Mouse (Mus musculus) neural tube, embryonic 12.5 days (tissue): ENCODE data around the gene Prkar1b. TPM values are rescaled to one million over a fixed set of nuclear protein-coding genes. Genes with fewer than 3 reads are reported as not detected.
A peak's percentile ranks its signal among the peaks of the same experiment; 100 is the strongest.

Source experiments
- ATAC-seq: fragments of 200-750 bp; cut with Nextera tagmentation; 2 replicates; pipeline ENCODE4 v1.8.0; 2017; ENCODE audit warnings: low read depth, mild to moderate bottlenecking, moderate TSS enrichment, moderate library complexity; ENCODE audit not compliant: low FRiP score
- H3K27ac ChIP-seq: fragments of 300-500 bp; sonication (generic); 2 replicates; pipeline ENCODE4 v1.5.1; 2016
- H3K27me3 ChIP-seq: fragments of 300-500 bp; sonication (generic); replicated peaks from 2 replicates; pipeline ENCODE4 v1.6.1; 2016; ENCODE audit warnings: mild to moderate bottlenecking
- H3K36me3 ChIP-seq: fragments of 300-500 bp; sonication (generic); 2 replicates; pipeline ENCODE4 v1.6.1; 2016; ENCODE audit warnings: mild to moderate bottlenecking
- H3K4me1 ChIP-seq: fragments of 300-500 bp; sonication (generic); 2 replicates; pipeline ENCODE4 v1.6.1; 2016
- H3K4me2 ChIP-seq: fragments of 300-500 bp; sonication (generic); replicated peaks from 2 replicates; pipeline ENCODE4 v1.6.1; 2016; ENCODE audit warnings: mild to moderate bottlenecking
- H3K4me3 ChIP-seq: fragments of 300-500 bp; sonication (generic); 2 replicates; pipeline ENCODE4 v1.5.1; 2016
- H3K9ac ChIP-seq: fragments of 300-500 bp; sonication (generic); 2 replicates; pipeline ENCODE4 v1.6.1; 2016; ENCODE audit warnings: mild to moderate bottlenecking
- H3K9me3 ChIP-seq: fragments of 300-500 bp; sonication (generic); 2 replicates; pipeline ENCODE4 v1.6.1; 2016; ENCODE audit warnings: mild to moderate bottlenecking
- WGBS: fragments of 180-500 bp; shearing (Covaris S2); methylation state at CpG from one replicate; pipeline ENCODE4 v1.1.7; 2016; 5-methylcytosine and 5-hydroxymethylcytosine counted together
- polyA plus RNA-seq: library from polyadenylated mRNA; unstranded; fragments of >200 nt; fragmentation: Nextera tagmentation; extraction: Ambion mirVana; gene quantifications from 2 replicates; pipeline ENCODE4 v1.2.1, GENCODE M21; 2016

Prkar1b gene
- polyA plus RNA-seq, 1 experiment from 2014 or later: 97.4 TPM

DNA sequence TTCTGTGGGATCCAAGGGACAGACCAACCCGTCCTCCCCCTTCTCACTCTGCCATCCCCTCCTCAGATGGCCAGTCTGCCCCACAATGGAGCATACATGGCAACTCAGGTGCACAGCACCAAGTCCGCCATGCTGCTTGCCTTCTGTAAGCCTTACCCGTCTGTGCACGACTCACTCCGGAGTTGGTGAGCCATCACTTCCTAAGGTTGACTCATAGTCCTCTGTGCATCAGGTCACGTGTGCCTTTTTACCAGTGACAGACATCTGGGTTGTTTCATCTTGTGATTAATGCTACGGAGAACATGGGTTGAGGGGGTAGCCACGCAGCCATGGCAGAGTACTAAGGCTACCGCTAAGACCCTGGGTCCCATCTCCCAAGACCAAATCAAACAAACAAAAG, 9.2 kb downstream of the Prkar1b start:
- Histone ChIP-seq H3K27ac (no peak overlapping the region), H3K4me1 (no peaks in the 10 kb centered on the region), H3K4me3 (no peak overlapping the region), H3K36me3 (no peaks in the 10 kb centered on the region), H3K9me3 (no peaks in the 10 kb centered on the region), H3K4me2 (no peak overlapping the region), H3K9ac (no peak overlapping the region), H3K27me3 (no peaks in the 10 kb centered on the region)
- no peak for ATAC-seq
- 84% methylated on average over 9 of the region's 9 CpGs for WGBS

DNA sequence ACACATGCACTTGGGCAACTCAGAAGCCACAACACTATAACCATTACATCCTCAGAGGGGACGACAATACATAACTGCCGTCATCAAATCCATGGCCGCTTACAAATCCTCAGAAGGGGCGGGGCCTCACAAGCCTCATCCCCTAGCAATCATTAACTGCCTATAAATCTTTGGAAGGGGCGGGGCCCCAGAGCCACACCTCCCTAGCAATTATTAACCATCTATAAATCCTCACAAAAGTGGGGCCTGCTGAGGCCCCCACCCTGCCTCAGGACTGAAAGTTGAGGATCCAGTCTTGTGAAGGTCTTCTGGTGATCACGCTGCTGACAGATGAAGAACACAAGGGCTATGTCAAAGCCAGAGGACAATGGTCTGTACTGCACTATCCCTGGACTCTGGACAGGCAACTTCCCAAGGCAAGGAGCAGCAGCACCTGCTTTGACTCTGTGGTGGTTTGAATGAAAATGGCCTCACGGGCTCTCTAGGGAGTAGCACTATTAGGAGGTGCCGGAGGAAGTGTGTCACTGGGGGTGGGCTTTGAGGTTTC, 10.8 kb downstream of the Prkar1b start:
- 81% methylated on average over 8 of the region's 8 CpGs for WGBS
- H3K4me1 ChIP-seq: no peaks in the 10 kb centered on the region
- no peak for ATAC-seq

DNA sequence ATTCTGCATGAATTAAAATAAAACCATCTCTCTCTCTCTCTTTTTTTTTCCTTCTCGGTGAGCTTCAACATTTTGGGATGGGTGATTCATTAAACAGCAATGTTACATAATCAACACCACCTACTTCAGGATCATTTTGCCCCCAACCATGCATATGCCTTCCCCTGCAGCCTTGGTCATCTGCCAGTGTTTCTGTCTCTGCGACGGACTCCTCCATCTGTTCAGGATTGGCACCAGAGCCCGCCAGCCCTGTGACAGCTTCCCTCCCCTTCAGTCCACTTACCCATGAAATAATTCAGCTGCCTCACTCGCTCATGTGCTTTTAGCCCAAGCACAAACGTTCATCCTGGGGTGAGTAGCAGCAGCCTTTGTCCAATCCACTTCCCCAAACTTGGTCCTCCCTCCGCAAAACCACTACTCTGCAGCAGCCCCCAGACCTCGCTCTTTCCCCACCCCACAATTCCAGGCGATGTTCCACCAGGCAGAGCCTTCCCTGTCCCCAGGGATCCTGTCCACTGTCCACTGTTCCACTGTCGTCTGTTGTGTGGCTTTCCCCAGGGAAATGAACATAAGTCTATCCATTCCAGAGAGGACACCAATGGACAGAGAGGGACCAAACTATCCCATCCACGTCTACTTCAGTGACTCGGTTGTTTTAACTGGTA, 11.4 kb downstream of the Prkar1b start:
- Histone ChIP-seq H3K27ac (no peak overlapping the region), H3K4me2 (no peak overlapping the region), H3K4me3 (no peak overlapping the region), H3K9me3 (no peaks in the 10 kb centered on the region), H3K9ac (no peak overlapping the region), H3K27me3 (no peaks in the 10 kb centered on the region), H3K36me3 (no peaks in the 10 kb centered on the region), H3K4me1 (no peaks in the 10 kb centered on the region)
- WGBS: 74% methylated on average over 12 of the region's 12 CpGs
- ATAC-seq: no peak

More for the DNA sequence above, 10.8 kb downstream of the Prkar1b start:
- H3K4me2 ChIP-seq: no peak overlapping the region
- no peak overlapping the region for H3K4me3 ChIP-seq
- H3K27me3 ChIP-seq: no peaks in the 10 kb centered on the region
- H3K9me3 ChIP-seq: no peaks in the 10 kb centered on the region
- no peak overlapping the region for H3K9ac ChIP-seq
- no peaks in the 10 kb centered on the region for H3K36me3 ChIP-seq
- no peak overlapping the region for H3K27ac ChIP-seq

DNA sequence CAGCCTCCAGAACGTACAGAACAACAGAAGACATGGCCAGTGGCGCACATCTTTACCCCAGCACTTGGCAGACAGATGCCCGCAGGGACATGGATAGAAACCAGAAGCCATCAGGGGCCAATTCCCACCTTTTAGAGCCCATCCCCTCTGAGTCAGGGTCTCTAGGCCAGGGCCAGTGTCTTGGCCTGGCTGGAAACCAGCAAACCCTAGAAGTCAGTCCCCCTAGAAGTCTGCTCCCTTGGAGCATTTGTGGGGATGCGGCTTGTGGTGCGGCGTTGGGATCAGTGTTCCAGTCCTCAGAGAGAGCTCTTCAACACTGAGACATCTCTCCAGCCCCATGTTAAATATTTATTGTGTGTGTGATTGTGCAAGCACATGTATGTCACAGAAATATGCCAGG, 12.6 kb downstream of the Prkar1b start:
- H3K4me1 ChIP-seq: no peaks in the 10 kb centered on the region
- no peak overlapping the region for H3K4me2 ChIP-seq
- WGBS: 90% methylated on average over 6 of the region's 6 CpGs
- no peaks in the 10 kb centered on the region for H3K9me3 ChIP-seq
- H3K4me3 ChIP-seq: no peak overlapping the region
- H3K9ac ChIP-seq: no peak overlapping the region
- H3K36me3 ChIP-seq: no peaks in the 10 kb centered on the region
- H3K27ac ChIP-seq: no peak overlapping the region
- ATAC-seq: no peak
- no peaks in the 10 kb centered on the region for H3K27me3 ChIP-seq

DNA sequence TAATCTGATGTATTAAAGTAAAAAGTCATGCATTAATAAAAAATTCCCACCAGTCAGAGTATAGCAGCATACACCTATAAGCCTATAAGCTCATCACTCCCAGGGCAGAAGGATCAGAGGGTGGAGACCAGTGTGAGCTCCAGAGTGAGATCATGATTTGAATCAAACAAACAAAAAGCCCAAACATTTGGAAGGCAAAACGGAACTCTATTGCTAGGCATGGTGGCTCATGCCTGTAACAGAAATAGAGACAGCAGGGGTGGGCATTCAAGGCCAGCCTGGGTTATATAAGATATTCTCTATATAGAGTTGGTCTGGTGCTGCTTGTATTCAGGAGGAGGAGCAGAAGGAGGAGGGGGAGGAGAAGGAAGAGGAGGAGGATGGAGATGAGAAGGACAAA, 13.5 kb downstream of the Prkar1b start:
- WGBS: 63% methylated on average over 1 of the region's 1 CpGs
- Histone ChIP-seq H3K4me3 (no peak overlapping the region), H3K9ac (no peak overlapping the region), H3K27ac (no peak overlapping the region), H3K9me3 (no peaks in the 10 kb centered on the region), H3K27me3 (no peaks in the 10 kb centered on the region), H3K4me2 (no peak overlapping the region), H3K4me1 (no peaks in the 10 kb centered on the region), H3K36me3 (no peaks in the 10 kb centered on the region)
- no peak for ATAC-seq

DNA sequence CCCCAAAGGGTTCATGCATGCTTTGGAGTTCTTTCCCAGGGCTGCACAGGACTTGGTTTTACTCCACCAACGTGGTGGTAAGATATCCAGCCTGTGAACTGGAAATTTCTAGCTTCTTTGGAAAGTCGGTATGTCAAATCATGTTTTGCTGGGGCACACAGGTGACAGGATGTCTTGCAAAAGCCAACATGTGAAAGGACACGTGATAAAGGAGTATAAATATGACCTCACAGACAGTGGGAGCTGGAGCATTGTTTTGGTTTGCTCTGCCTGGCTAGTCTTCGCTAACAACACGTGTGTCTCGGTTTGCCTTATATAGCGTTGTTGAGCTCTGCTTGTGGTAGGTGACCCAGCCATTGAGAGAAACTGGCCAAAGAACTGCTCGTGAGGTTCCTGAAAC, 15.3 kb downstream of the Prkar1b start:
- no peaks in the 10 kb centered on the region for H3K36me3 ChIP-seq
- H3K27ac ChIP-seq: no peak overlapping the region
- H3K9me3 ChIP-seq: no peaks in the 10 kb centered on the region
- no peak overlapping the region for H3K9ac ChIP-seq
- 82% methylated on average over 8 of the region's 8 CpGs for WGBS
- H3K4me1 ChIP-seq: no peaks in the 10 kb centered on the region
- H3K4me3 ChIP-seq: no peak overlapping the region
- ATAC-seq: no peak
- H3K4me2 ChIP-seq: no peak overlapping the region
- peaks cover 6% of the 10 kb centered on the region; the same call in 1 of the 2 replicates for H3K27me3 ChIP-seq

DNA sequence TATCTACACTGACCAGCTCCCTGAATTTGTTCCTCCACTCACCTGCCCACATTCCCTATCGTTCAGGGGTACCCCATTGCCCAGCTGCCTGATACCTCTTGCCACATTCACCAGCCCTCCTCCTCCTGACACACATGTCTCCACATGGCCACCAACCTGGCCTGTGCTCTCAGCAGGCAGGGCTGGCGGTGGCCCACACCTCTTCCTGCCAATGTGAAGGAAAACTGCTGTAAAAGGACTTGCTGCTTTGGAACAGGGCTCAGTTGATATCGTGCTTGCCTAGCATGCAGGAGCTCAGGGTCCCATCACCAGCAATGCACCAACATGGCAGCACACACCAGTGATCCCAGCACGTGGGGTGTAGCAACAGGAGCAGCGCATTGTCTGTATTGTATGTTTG, 19.4 kb downstream of the Prkar1b start:
- H3K27ac ChIP-seq: no peak overlapping the region
- no peak overlapping the region for H3K4me3 ChIP-seq
- H3K4me2 ChIP-seq: peak overlapping the region; percentile 81; the same call in 1 of the 2 replicates

DNA sequence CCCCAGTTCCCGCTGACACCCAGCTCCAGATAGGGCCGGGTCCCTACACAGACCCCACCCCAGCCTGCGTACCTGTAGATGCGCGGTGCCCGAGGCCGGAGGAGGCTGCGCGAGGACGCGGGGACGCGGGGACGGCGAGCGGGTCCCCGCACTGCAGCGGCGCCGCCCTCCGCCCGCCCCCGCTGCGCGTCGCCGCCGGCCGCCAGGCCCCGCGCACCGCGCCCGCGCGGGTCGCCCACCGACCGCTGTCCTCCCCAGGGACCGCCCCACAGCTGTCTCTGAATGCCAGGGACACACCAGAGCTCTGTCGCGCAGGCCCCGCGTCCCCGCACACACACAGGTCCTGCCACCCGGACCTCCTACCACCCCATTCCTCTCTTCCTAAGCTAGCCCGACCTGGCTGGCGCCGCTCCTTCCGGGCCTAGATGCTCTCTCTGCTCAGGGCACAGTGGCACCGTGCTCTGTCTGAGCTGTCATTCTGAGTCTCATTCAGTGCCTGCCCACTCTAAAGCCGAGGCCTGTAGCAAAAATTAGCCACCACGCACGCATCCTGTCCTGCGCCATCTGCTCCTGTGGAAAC, 20.1 kb downstream of the Prkar1b start:
- 4% methylated on average over 53 of the region's 55 CpGs for WGBS
- ATAC-seq: peak; percentile 72
- Histone ChIP-seq H3K27me3 (peaks cover 12% of the 10 kb centered on the region; the same call in 1 of the 2 replicates), H3K4me2 (peak overlapping the region; percentile 81), H3K4me3 (peak overlapping the region; percentile 46), H3K4me1 (peaks cover 5% of the 10 kb centered on the region; the same call in 1 of the 2 replicates), H3K27ac (no peak overlapping the region), H3K9ac (peak overlapping the region; percentile 62), H3K9me3 (no peaks in the 10 kb centered on the region), H3K36me3 (peaks cover 3% of the 10 kb centered on the region; the same call in 1 of the 2 replicates)

More for the DNA sequence above, 19.4 kb downstream of the Prkar1b start:
- 82% methylated on average over 5 of the region's 5 CpGs for WGBS
- H3K4me1 ChIP-seq: peaks cover 5% of the 10 kb centered on the region; the same call in 1 of the 2 replicates
- no peaks in the 10 kb centered on the region for H3K9me3 ChIP-seq
- H3K36me3 ChIP-seq: peaks cover 1% of the 10 kb centered on the region; the same call in 1 of the 2 replicates
- peaks cover 12% of the 10 kb centered on the region; the same call in 1 of the 2 replicates for H3K27me3 ChIP-seq
- no peak overlapping the region for H3K9ac ChIP-seq
- ATAC-seq: no peak

DNA sequence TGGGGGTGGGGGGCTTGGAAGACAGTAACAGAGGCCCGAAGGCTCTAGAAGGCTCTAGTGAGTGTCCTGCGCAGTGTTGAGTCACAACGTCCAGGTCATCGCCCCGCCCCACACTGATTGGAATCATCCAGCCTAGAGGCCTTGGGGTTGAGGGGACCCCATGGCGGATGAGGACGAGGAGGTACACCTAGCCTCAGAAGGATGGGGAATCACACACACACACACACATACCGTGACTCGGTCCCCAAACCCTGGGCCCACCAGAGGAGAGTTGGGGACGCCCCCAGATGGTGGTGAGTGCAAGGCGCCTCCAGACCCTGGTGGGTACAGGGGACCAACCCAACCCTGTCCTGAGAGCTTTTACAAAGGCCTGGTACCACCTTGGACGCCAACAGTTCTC, 20.7 kb downstream of the Prkar1b start:
- no peaks in the 10 kb centered on the region for H3K9me3 ChIP-seq
- peaks cover 3% of the 10 kb centered on the region; the same call in 1 of the 2 replicates for H3K36me3 ChIP-seq
- peak overlapping the region; percentile 62 for H3K9ac ChIP-seq
- H3K4me2 ChIP-seq: peak overlapping the region; percentile 81
- peaks cover 12% of the 10 kb centered on the region; the same call in 1 of the 2 replicates for H3K27me3 ChIP-seq
- peaks cover 5% of the 10 kb centered on the region; the same call in 1 of the 2 replicates for H3K4me1 ChIP-seq
- peak overlapping the region; percentile 46 for H3K4me3 ChIP-seq
- 14% methylated on average over 12 of the region's 12 CpGs for WGBS
- H3K27ac ChIP-seq: no peak overlapping the region
- peak; percentile 53 for ATAC-seq

DNA sequence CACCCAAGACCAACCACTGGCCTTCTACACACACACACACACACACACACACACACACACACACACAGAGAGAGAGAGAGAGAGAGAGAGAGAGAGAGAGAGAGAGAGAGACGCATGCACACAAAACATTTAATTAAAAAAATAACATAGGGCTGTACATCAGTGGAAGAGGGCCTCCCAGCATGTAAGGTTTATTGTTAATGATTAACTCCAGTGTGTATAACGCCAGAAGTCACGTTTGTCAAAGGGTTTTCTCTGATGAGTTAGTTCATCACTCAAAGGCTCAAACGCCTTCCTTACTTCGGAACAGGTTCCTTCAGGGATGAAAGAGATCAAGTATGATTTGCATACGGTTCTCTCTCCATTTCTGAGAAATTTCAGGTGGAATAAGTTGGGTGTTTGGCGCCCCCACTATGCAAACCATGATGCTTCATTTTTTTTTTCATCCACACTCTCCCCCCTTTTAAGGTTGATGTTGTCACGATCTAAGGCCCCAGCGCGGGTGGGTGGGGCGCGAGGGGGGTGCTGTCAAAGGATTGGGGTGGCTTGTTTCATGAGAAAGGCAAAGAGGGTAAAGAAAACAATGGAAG, 21.2 kb downstream of the Prkar1b start:
- 37% methylated on average over 12 of the region's 12 CpGs for WGBS
- Histone ChIP-seq H3K27ac (no peak overlapping the region), H3K4me1 (peaks cover 5% of the 10 kb centered on the region; the same call in 1 of the 2 replicates), H3K4me2 (peak overlapping the region; percentile 81), H3K9ac (peak overlapping the region; percentile 62), H3K36me3 (peaks cover 3% of the 10 kb centered on the region; the same call in 1 of the 2 replicates), H3K27me3 (peaks cover 12% of the 10 kb centered on the region; the same call in 1 of the 2 replicates), H3K9me3 (no peaks in the 10 kb centered on the region), H3K4me3 (peak overlapping the region; percentile 46)
- ATAC-seq: no peak

DNA sequence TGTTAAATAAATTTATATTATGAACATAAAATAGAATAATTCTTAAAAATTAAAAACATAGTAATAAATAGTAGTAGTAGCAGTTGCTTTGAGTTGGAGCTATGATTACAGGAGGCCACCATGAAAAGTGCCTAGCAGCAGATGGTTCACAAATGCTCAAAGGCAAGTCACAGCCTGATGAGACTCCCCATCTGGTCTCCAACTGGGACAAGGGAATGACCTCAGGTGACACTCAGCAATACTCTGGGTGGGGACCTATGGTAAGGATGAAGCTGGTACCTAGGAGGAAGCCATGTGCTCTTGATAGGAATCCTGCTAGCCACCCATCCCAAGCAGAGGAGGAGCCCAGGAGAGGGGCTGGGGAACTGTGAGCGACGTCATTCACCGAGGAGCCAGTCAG, 24.1 kb downstream of the Prkar1b start:
- Histone ChIP-seq H3K36me3 (peaks cover 3% of the 10 kb centered on the region; the same call in 1 of the 2 replicates), H3K9ac (no peak overlapping the region), H3K4me2 (no peak overlapping the region), H3K27me3 (peaks cover 12% of the 10 kb centered on the region; the same call in 1 of the 2 replicates), H3K9me3 (no peaks in the 10 kb centered on the region), H3K4me1 (peaks cover 5% of the 10 kb centered on the region; the same call in 1 of the 2 replicates), H3K4me3 (no peak overlapping the region), H3K27ac (no peak overlapping the region)
- ATAC-seq: no peak
- 80% methylated on average over 3 of the region's 3 CpGs for WGBS

DNA sequence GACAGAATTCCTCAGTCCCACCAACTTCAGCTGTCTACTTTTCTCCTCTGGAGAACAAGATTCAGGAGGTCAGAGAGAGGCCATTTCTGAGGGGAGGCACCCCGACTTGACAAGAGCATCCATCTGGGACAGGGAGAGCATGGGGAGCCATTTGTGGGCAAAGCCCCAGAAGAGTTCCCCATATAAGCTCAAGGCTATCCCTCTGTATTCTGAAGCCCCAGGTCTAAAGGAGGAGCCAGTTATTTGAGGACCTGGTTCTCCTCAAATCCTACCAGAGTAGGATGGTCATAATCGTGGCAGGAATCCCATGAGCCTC, 30.9 kb downstream of the Prkar1b start:
- H3K4me3 ChIP-seq: no peak overlapping the region

More for the DNA sequence above, 30.9 kb downstream of the Prkar1b start:
- no peak overlapping the region for H3K27ac ChIP-seq
- no peaks in the 10 kb centered on the region; the same call in 1 of the 2 replicates for H3K36me3 ChIP-seq
- no peak for ATAC-seq
- 69% methylated on average over 2 of the region's 2 CpGs for WGBS
- H3K9me3 ChIP-seq: no peaks in the 10 kb centered on the region
- H3K4me2 ChIP-seq: no peak overlapping the region
- no peaks in the 10 kb centered on the region for H3K4me1 ChIP-seq
- no peak overlapping the region for H3K9ac ChIP-seq
- no peaks in the 10 kb centered on the region for H3K27me3 ChIP-seq
